Mouse (Mus musculus) stomach, postnatal 0 days (tissue): ENCODE data around the gene Stard8. TPM values are rescaled to one million over a fixed set of nuclear protein-coding genes. Genes with fewer than 3 reads are reported as not detected.
A peak's percentile ranks its signal among the peaks of the same experiment; 100 is the strongest.

Source experiments
- ATAC-seq: fragments of 200-750 bp; cut with Nextera tagmentation; 2 replicates; pipeline ENCODE4 v1.8.0; 2017; ENCODE audit not compliant: low FRiP score, low TSS enrichment
- DNase-seq: peaks from one replicate; pipeline ENCODE4 v3.0.0-alpha.2; 2016; ENCODE audit warnings: low spot score
- H3K27ac ChIP-seq: fragments of 300-500 bp; sonication (generic); replicated peaks from 2 replicates; pipeline ENCODE4 v1.5.1; 2014; ENCODE audit warnings: mild to moderate bottlenecking, control low read depth
- H3K27me3 ChIP-seq: fragments of 300-500 bp; sonication (generic); 2 replicates; pipeline ENCODE4 v1.6.1; 2014; ENCODE audit warnings: low read length; ENCODE audit not compliant: control insufficient read depth, insufficient read depth
- H3K36me3 ChIP-seq: fragments of 300-500 bp; sonication (generic); 2 replicates; pipeline ENCODE4 v1.6.1; 2014; ENCODE audit warnings: low read length, mixed read lengths; ENCODE audit not compliant: control insufficient read depth, insufficient read depth
- H3K4me1 ChIP-seq: fragments of 300-500 bp; sonication (generic); replicated peaks from 2 replicates; pipeline ENCODE4 v1.6.1; 2014; ENCODE audit warnings: antibody characterized with exemption; ENCODE audit not compliant: control insufficient read depth, insufficient read depth
- H3K4me2 ChIP-seq: fragments of 300-500 bp; sonication (generic); replicated peaks from 2 replicates; pipeline ENCODE4 v1.6.1; 2014; ENCODE audit warnings: low read depth, mild to moderate bottlenecking, control low read depth, moderate library complexity
- H3K4me3 ChIP-seq: fragments of 300-500 bp; sonication (generic); 2 replicates; pipeline ENCODE4 v1.5.1; 2014; ENCODE audit warnings: low read depth, low read length, control low read depth
- H3K9ac ChIP-seq: fragments of 300-500 bp; sonication (generic); 2 replicates; pipeline ENCODE4 v1.6.1; 2014; ENCODE audit warnings: mild to moderate bottlenecking, low read length, control low read depth, mixed read lengths
- H3K9me3 ChIP-seq: fragments of 300-500 bp; sonication (generic); 2 replicates; pipeline ENCODE4 v1.6.1; 2016; ENCODE audit warnings: low read length; ENCODE audit not compliant: control insufficient read depth
- CTCF ChIP-seq: IDR thresholded peaks from 2 replicates; pipeline ENCODE4 v1.5.1; 2016; ENCODE audit warnings: antibody characterized with exemption, low read depth, mild to moderate bottlenecking, moderate library complexity
- EP300 ChIP-seq: optimal IDR thresholded peaks from 2 replicates; pipeline ENCODE3; 2016; ENCODE audit warnings: antibody characterized with exemption
- WGBS: fragments of 180-500 bp; shearing (Covaris S2); extraction: QIAGEN DNeasy Blood & Tissue Kit; methylation state at CpG from one replicate; pipeline ENCODE4 v1.1.7; 2014; 5-methylcytosine and 5-hydroxymethylcytosine counted together
- polyA plus RNA-seq: library from polyadenylated mRNA; unstranded; fragments of >200 nt; fragmentation: Nextera tagmentation; extraction: Ambion mirVana; gene quantifications from 2 replicates; pipeline ENCODE4 v1.2.1, GENCODE M21; 2015

The Stard8 gene
- 3.1 and 3.2 TPM in 2 replicates for polyA plus RNA-seq

DNA sequence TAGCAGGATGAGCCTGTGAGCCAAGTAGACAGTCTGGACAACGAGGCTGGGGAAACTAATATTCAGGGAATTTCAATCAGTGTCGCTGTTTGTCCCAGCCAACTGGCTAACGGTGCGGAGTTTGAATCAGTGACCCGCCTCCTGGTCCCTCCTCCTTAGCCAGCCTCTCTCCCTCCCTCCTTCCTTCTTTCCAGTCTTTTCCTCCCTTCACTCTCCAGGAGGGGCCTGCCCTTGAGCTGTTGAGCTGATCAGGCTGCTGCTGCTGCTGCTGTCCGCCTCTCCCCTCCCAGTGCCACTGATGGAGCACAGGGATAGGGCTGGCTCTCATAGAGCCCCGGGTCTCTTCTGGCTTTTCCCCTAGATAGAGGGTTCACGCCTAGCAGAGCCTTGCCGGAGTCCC, at the start of gene Stard8:
Stard8 (plus strand) TSS at position 203 of the 400 bp plus-strand sequence.
- Histone ChIP-seq H3K4me1 (no peaks in the 10 kb centered on the region), H3K27me3 (no peaks in the 10 kb centered on the region), H3K9ac (no peak within 1 kb of the TSS), H3K4me3 (peak within 1 kb of the TSS; percentile 13; the same call in 1 of the 2 replicates), H3K27ac (no peak within 1 kb of the TSS), H3K4me2 (no peak within 1 kb of the TSS), H3K9me3 (no peaks in the 10 kb centered on the region), H3K36me3 (no peaks in the 10 kb centered on the region)
- ATAC-seq (peak; percentile 35; the same call in 1 of the 2 replicates), DNase-seq (no peak)
- TF ChIP-seq CTCF (no peak), EP300 (no peak)
- 33% methylated on average over 8 of the region's 9 CpGs for WGBS

DNA sequence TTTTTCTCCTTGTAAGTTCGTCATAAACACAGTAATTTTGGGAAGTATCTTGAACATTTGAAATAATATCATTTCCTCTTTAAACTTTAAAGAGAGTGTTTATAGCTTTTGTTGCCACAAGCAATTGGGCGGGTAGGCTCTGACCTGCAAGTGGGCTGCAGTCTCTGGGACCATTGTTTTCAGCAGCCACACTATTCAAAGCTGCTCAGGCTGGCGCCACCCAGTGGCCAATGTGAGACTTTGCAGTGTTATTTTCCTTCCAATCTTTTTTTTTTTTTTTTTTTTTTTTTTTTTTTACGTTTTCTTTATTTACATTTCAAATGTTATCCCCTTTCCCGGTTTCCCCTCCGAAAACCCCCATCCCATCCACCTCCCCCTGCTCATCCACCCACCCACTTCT, 49.1 kb upstream of the Stard8 start:
- H3K4me1 ChIP-seq, result no peaks in the 10 kb centered on the region
- TF ChIP-seq CTCF (peak; percentile 72), EP300 (no peak)
- DNase-seq (peak; percentile 20), ATAC-seq (no peak)
- no peak overlapping the region for H3K9ac ChIP-seq
- no peaks in the 10 kb centered on the region for H3K36me3 ChIP-seq
- H3K4me3 ChIP-seq, result no peak overlapping the region
- 22% methylated on average over 6 of the region's 6 CpGs for WGBS
- no peaks in the 10 kb centered on the region for H3K27me3 ChIP-seq
- no peak overlapping the region for H3K27ac ChIP-seq
- H3K4me2 ChIP-seq, result no peak overlapping the region
- H3K9me3 ChIP-seq, result no peaks in the 10 kb centered on the region

GRCm38 (mm10) chrX:98958287-98958686, 44.8 kb upstream of the Stard8 start:
- no peak overlapping the region for H3K4me2 ChIP-seq
- H3K27me3 ChIP-seq, result no peaks in the 10 kb centered on the region
- TF ChIP-seq CTCF (no peak), EP300 (no peak)
- H3K9me3 ChIP-seq, result no peaks in the 10 kb centered on the region
- H3K4me1 ChIP-seq, result no peaks in the 10 kb centered on the region
- WGBS, result 91% methylated on average over 9 of the region's 9 CpGs
- no peak overlapping the region for H3K4me3 ChIP-seq
- ATAC-seq (no peak), DNase-seq (no peak)
- no peaks in the 10 kb centered on the region for H3K36me3 ChIP-seq
- no peak overlapping the region for H3K27ac ChIP-seq
- no peak overlapping the region for H3K9ac ChIP-seq

DNA sequence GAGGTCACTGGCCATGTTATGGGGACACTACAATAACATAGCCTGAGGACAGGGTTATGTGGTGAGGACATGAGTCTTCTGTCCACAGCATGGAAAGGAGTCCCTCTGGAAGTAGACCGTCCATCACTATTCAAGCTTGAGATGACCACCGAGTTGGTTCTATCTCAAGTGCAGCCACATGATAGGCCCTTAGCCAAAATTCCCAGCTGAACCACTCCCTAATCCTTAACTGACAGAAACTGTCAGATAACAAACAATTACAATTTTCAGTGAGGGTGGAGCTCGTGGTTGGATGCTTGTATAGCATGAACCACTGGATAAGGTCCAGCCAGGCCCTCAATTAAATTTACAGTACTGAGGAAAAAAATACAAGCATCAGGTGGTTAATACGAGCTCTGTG, 44.0 kb upstream of the Stard8 start:
- Histone ChIP-seq H3K4me2 (no peak overlapping the region), H3K36me3 (no peaks in the 10 kb centered on the region), H3K9me3 (no peaks in the 10 kb centered on the region), H3K4me1 (no peaks in the 10 kb centered on the region), H3K9ac (no peak overlapping the region), H3K27ac (no peak overlapping the region), H3K4me3 (no peak overlapping the region), H3K27me3 (no peaks in the 10 kb centered on the region)
- WGBS, result 64% methylated on average over 4 of the region's 4 CpGs
- TF ChIP-seq EP300 (no peak), CTCF (no peak)
- DNase-seq (no peak), ATAC-seq (no peak)

- Histone ChIP-seq H3K4me3 (no peak overlapping the region), H3K4me2 (no peak overlapping the region), H3K9me3 (no peaks in the 10 kb centered on the region), H3K27me3 (no peaks in the 10 kb centered on the region), H3K4me1 (no peaks in the 10 kb centered on the region), H3K36me3 (no peaks in the 10 kb centered on the region), H3K27ac (no peak overlapping the region), H3K9ac (no peak overlapping the region)
- TF ChIP-seq EP300, result no peak
- no peak for TF ChIP-seq CTCF
- ATAC-seq (no peak), DNase-seq (no peak)
Measured at GRCm38 (mm10) chrX:98963742-98964141, 39.3 kb upstream of the Stard8 start.

DNA sequence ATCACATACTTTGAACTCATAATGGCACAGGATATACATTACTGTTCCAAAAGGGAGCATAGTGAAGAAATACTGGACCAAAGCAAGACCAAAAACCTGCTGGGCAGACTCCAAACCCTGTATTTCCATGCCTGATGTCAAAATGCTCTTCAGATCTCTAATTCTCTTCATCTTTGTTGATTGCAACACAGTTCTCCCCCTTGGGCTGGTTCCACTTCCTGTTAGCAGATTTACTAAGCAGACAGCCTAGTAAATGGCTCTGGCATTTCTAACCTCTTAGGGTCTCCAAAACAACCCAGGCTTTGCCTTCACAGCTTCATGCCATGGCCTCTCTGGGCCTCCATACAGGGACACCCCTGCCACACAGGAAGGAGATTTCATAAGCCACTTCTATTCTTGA, 38.5 kb upstream of the Stard8 start:
- Histone ChIP-seq H3K4me1 (no peaks in the 10 kb centered on the region), H3K4me2 (no peak overlapping the region), H3K9ac (no peak overlapping the region), H3K27ac (no peak overlapping the region), H3K9me3 (no peaks in the 10 kb centered on the region), H3K36me3 (no peaks in the 10 kb centered on the region), H3K4me3 (no peak overlapping the region), H3K27me3 (no peaks in the 10 kb centered on the region)
- ATAC-seq (no peak), DNase-seq (no peak)
- TF ChIP-seq CTCF, result no peak
- no peak for TF ChIP-seq EP300
